Comparison of ENCODE assay signal across 8 mouse cellular contexts in genomic region chr17:26451651-26452295, GRCm38 (mm10). TPM values are rescaled to one million over a fixed set of nuclear protein-coding genes. Genes with fewer than 3 reads are reported as not detected.
DNase-seq lines count a peak whose midpoint lies in the region; ATAC-seq lines count a peak whose summit lies in the region.

No protein-coding gene starts in this region.

- no peaks in the 10 kb centered on the region for H3K9me3 ChIP-seq in liver, embryonic 11.5 days (ENCODE audit: control insufficient read depth, low read length)
- H3K9me3 ChIP-seq in embryonic facial prominence, embryonic 12.5 days = no peaks in the 10 kb centered on the region
- no peaks in the 10 kb centered on the region for H3K9me3 ChIP-seq in heart, embryonic 15.5 days (replicated peaks)
- no peaks in the 10 kb centered on the region for H3K9me3 ChIP-seq in hindbrain, embryonic 13.5 days

- no peak overlapping the region for H3K4me2 ChIP-seq in liver, embryonic 11.5 days
- no peak overlapping the region for H3K4me2 ChIP-seq in embryonic facial prominence, embryonic 12.5 days (replicated peaks)
- peak overlapping the region; percentile 41 for H3K4me2 ChIP-seq in heart, embryonic 15.5 days
- H3K4me2 ChIP-seq in hindbrain, embryonic 13.5 days = no peak overlapping the region

- DNase-seq in liver (peak; percentile 52), NIH3T3 (ENCODE audit: low read depth) (peak; percentile 73)
- DNase-seq in liver, embryonic 11.5 days (ENCODE audit: low spot score) = no peak
- DNase-seq in left cerebral cortex, postnatal 36 days (ENCODE audit: low spot score in 2 of 2) = peak; percentile 26 to 39
- peak; percentile 65 for DNase-seq in naive thymus-derived CD4-positive, alpha-beta T cell, adult 2 months (ENCODE audit: low read depth)

- ATAC-seq in liver, embryonic 11.5 days (replicated peaks; ENCODE audit: low FRiP score) = no peak
- ATAC-seq in embryonic facial prominence, embryonic 12.5 days (ENCODE audit: insufficient number of reproducible peaks, insufficient read depth, low FRiP score, low TSS enrichment) = 0 out of 2 replicates have a peak, but pooled peaks have one; percentile 32
- ATAC-seq in heart, embryonic 15.5 days (replicated peaks; ENCODE audit: insufficient number of reproducible peaks, insufficient read depth, low FRiP score, low read depth) = peak; percentile 48
- ATAC-seq in hindbrain, embryonic 13.5 days (ENCODE audit: low FRiP score) = no peak

- no peak overlapping the region for H3K27ac ChIP-seq in liver, embryonic 11.5 days (ENCODE audit: low read depth, low read length)
- H3K27ac ChIP-seq in embryonic facial prominence, embryonic 12.5 days = no peak overlapping the region
- H3K27ac ChIP-seq in heart, embryonic 15.5 days = peak overlapping the region; percentile 71
- no peak overlapping the region for H3K27ac ChIP-seq in hindbrain, embryonic 13.5 days

- no peaks in the 10 kb centered on the region for H3K27me3 ChIP-seq in liver, embryonic 11.5 days (replicated peaks; ENCODE audit: control insufficient read depth, insufficient read depth, low read length)
- no peaks in the 10 kb centered on the region for H3K27me3 ChIP-seq in embryonic facial prominence, embryonic 12.5 days
- H3K27me3 ChIP-seq in heart, embryonic 15.5 days = no peaks in the 10 kb centered on the region
- no peaks in the 10 kb centered on the region for H3K27me3 ChIP-seq in hindbrain, embryonic 13.5 days

- 28% methylated on average over 8 of the region's 8 CpGs for WGBS in liver, embryonic 11.5 days
- WGBS in embryonic facial prominence, embryonic 12.5 days = 15% methylated on average over 8 of the region's 8 CpGs
- WGBS in heart, embryonic 15.5 days = 15% methylated on average over 8 of the region's 8 CpGs
- 36% methylated on average over 8 of the region's 8 CpGs for WGBS in hindbrain, embryonic 13.5 days

- no peaks in the 10 kb centered on the region for H3K4me1 ChIP-seq in liver, embryonic 11.5 days (replicated peaks; ENCODE audit: control insufficient read depth, insufficient read depth, low read length)
- peaks cover 3% of the 10 kb centered on the region; the same call in 1 of the 2 replicates for H3K4me1 ChIP-seq in embryonic facial prominence, embryonic 12.5 days
- peaks cover 18% of the 10 kb centered on the region for H3K4me1 ChIP-seq in heart, embryonic 15.5 days (replicated peaks)
- H3K4me1 ChIP-seq in hindbrain, embryonic 13.5 days (replicated peaks) = no peaks in the 10 kb centered on the region

- H3K9ac ChIP-seq in liver, embryonic 11.5 days (ENCODE audit: low read depth, low read length) = no peak overlapping the region
- H3K9ac ChIP-seq in embryonic facial prominence, embryonic 12.5 days = no peak overlapping the region
- 0 out of 2 replicates have a peak overlapping the region, but pooled peaks have one; percentile 18 for H3K9ac ChIP-seq in heart, embryonic 15.5 days
- H3K9ac ChIP-seq in hindbrain, embryonic 13.5 days = no peak overlapping the region

- H3K36me3 ChIP-seq in liver, embryonic 11.5 days (ENCODE audit: control insufficient read depth, insufficient read depth, low read length) = no peaks in the 10 kb centered on the region
- H3K36me3 ChIP-seq in embryonic facial prominence, embryonic 12.5 days = no peaks in the 10 kb centered on the region
- peaks cover 7% of the 10 kb centered on the region; the same call in 1 of the 2 replicates for H3K36me3 ChIP-seq in heart, embryonic 15.5 days
- H3K36me3 ChIP-seq in hindbrain, embryonic 13.5 days = peaks cover 3% of the 10 kb centered on the region; the same call in 1 of the 2 replicates

- no peak overlapping the region for H3K4me3 ChIP-seq in liver, embryonic 11.5 days (ENCODE audit: low read depth, low read length)
- H3K4me3 ChIP-seq in embryonic facial prominence, embryonic 12.5 days = no peak overlapping the region
- H3K4me3 ChIP-seq in heart, embryonic 15.5 days = no peak overlapping the region
- no peak overlapping the region for H3K4me3 ChIP-seq in hindbrain, embryonic 13.5 days

- intact Hi-C loops in left cerebral cortex, postnatal 36 days (cut with DNase I) = loop anchor here (1.0 to 5.0 kb wide), 3 partner anchors 81 to 169 kb away; no protein-coding TSS in a partner anchor

RNA-seq across cellular contexts. Expression of gene Neurl1b, which starts 37.1 kb away (rescaled TPM):
- 0.08 and 0.12 TPM in 2 replicates for polyA plus RNA-seq in liver, embryonic 11.5 days (2014; fragmentation: Nextera tagmentation; extraction: Ambion mirVana)
- polyA plus RNA-seq in embryonic facial prominence, embryonic 12.5 days (2016; fragmentation: Nextera tagmentation; extraction: Ambion mirVana) = 0.45 and 0.46 TPM in 2 replicates
- 2.5 and 2.7 TPM in 2 replicates for polyA plus RNA-seq in heart, embryonic 15.5 days (2015; fragmentation: Nextera tagmentation; extraction: Ambion mirVana)
- 10 to 100 TPM; 73.3 to 77.5 TPM for total RNA-seq in left cerebral cortex, postnatal 36 days (2021)
- polyA plus RNA-seq in hindbrain, embryonic 13.5 days (2015; fragmentation: Nextera tagmentation; extraction: Ambion mirVana) = 0.78 and 1.0 TPM in 2 replicates

Comparison
In these comparisons a context has a peak if more than half of its experiments do, and no peak if none do; other contexts are left out.
1. ATAC-seq: peak in embryonic facial prominence, embryonic 12.5 days (single experiment) and heart, embryonic 15.5 days (single experiment); none in liver, embryonic 11.5 days (single experiment) and hindbrain, embryonic 13.5 days (single experiment).